Mouse (Mus musculus) heart, postnatal 4 days (tissue): ENCODE measurements around the gene Hook2. TPM values are rescaled to one million over a fixed set of nuclear protein-coding genes. Genes with fewer than 3 reads are reported as not detected.
A peak's percentile ranks its signal among the peaks of the same experiment; 100 is the strongest.

ENCODE experiments used
- DNase-seq: peaks from one replicate; pipeline ENCODE4 v3.0.0; 2021
- total RNA-seq, 2 experiments: library from RNA; stranded (reverse); gene quantifications; 2 replicates each; pipeline ENCODE4 v1.2.3; 2021

Gene Hook2
- total RNA-seq: 1 to 10 TPM; 2.2 to 2.6 TPM

- DNase-seq: peak; percentile 99
Observed at GRCm38 (mm10) chr8:84990349-84990748, at the start of gene Hook2. TSS of gene Hook2 (plus strand) at chr8:84990603.

- no peak for DNase-seq
Observed at GRCm38 (mm10) chr8:84943699-84944098, 46.7 kb upstream of the Hook2 start.

- DNase-seq: peak; percentile 36
Observed at GRCm38 (mm10) chr8:84944478-84945160, 45.8 kb upstream of the Hook2 start.

GRCm38 (mm10) chr8:84945235-84945632, 45.2 kb upstream of the Hook2 start:
- no peak for DNase-seq

GRCm38 (mm10) chr8:84945633-84946527, 44.5 kb upstream of the Hook2 start:
- peak; percentile 19 for DNase-seq

- no peak for DNase-seq
Observed at GRCm38 (mm10) chr8:84946528-84947240, 43.7 kb upstream of the Hook2 start, which contains the start of gene Rtbdn. TSS of gene Rtbdn (plus strand) at chr8:84946991.

- peak; percentile 66 for DNase-seq
Observed at GRCm38 (mm10) chr8:84947241-84947545, 43.2 kb upstream of the Hook2 start.

GRCm38 (mm10) chr8:84949753-84950152, 40.6 kb upstream of the Hook2 start:
- DNase-seq: no peak

GRCm38 (mm10) chr8:84952612-84953255, 37.7 kb upstream of the Hook2 start:
- DNase-seq: peak; percentile 40

- peak; percentile 78 for DNase-seq
Observed at GRCm38 (mm10) chr8:84956768-84957167, 33.6 kb upstream of the Hook2 start.

GRCm38 (mm10) chr8:84959811-84960210, 30.6 kb upstream of the Hook2 start:
- DNase-seq: peak; percentile 50

GRCm38 (mm10) chr8:84963952-84964351, 26.5 kb upstream of the Hook2 start:
- DNase-seq: no peak

- peak; percentile 93 for DNase-seq
Observed at GRCm38 (mm10) chr8:84965731-84966291, 24.6 kb upstream of the Hook2 start.

GRCm38 (mm10) chr8:84966603-84967002, 23.8 kb upstream of the Hook2 start:
- DNase-seq: no peak

- no peak for DNase-seq
Observed at GRCm38 (mm10) chr8:84967532-84968304, 22.7 kb upstream of the Hook2 start.

- DNase-seq: no peak
Observed at GRCm38 (mm10) chr8:84968650-84969049, 21.8 kb upstream of the Hook2 start.

- peak; percentile 80 for DNase-seq
Observed at GRCm38 (mm10) chr8:84969241-84970134, 20.9 kb upstream of the Hook2 start, which contains the start of the genes Gm49661, Prdx2 and Rnaseh2a. TSS of gene Gm49661 (minus strand) at chr8:84969433. TSS of gene Prdx2 (plus strand) at chr8:84969587. TSS of gene Rnaseh2a (minus strand) at chr8:84969767.

- DNase-seq: peak; percentile 27
Observed at GRCm38 (mm10) chr8:84970135-84970790, 20.1 kb upstream of the Hook2 start.

GRCm38 (mm10) chr8:84970913-84971312, 19.5 kb upstream of the Hook2 start:
- no peak for DNase-seq
